Mouse (Mus musculus) T-helper 1 cell (primary cell): ENCODE data around the gene Gm10750.
"Not testable (repeated sequence)": the region's sequence is repeated elsewhere in the genome, so short reads cannot be mapped to it uniquely, and the experiment has no call there.

Experiments
- in situ Hi-C: fragments of 300-600 bp; cut with MboI, MseI; formaldehyde crosslinking; loops from one replicate; pipeline ENCODE4 v1.15.1; 2025; ENCODE audit warnings: high pct_unique_total_duplicates

Gm10750 gene

GRCm38 (mm10) chr2:149017137-149017536 lies at the start of gene Gm10750:
TSS of gene Gm10750 (minus strand) at chr2:149017237.
- in situ Hi-C loops = not testable (repeated sequence)

- in situ Hi-C loops = no loop called here
Measured at GRCm38 (mm10) chr2:149004826-149005225, 12.2 kb downstream of the Gm10750 start.

- in situ Hi-C loops = no loop called here
Measured at GRCm38 (mm10) chr2:149003151-149003550, 13.9 kb downstream of the Gm10750 start, which contains the start of gene Gm1330. TSS of gene Gm1330 (minus strand) at chr2:149003251.

GRCm38 (mm10) chr2:148995133-148995532 lies 21.9 kb downstream of the Gm10750 start:
- in situ Hi-C loops = no loop called here
